Mouse (Mus musculus) intestine, embryonic 15.5 days (tissue): Measurements from ENCODE around the gene Foxr1. TPM values are rescaled to one million over a fixed set of nuclear protein-coding genes. Genes with fewer than 3 reads are reported as not detected.
"Not testable (repeated sequence)": the region's sequence is repeated elsewhere in the genome, so short reads cannot be mapped to it uniquely, and the experiment has no call there.

ENCODE experiments used
- ATAC-seq: fragments of 200-750 bp; cut with Nextera tagmentation; 2 replicates; pipeline ENCODE4 v1.8.0; 2017; ENCODE audit warnings: moderate TSS enrichment, moderate library complexity
- H3K27ac ChIP-seq: fragments of 300-500 bp; sonication (generic); 2 replicates; pipeline ENCODE4 v1.5.1; 2015; ENCODE audit warnings: mild to moderate bottlenecking, inconsistent platforms
- H3K27me3 ChIP-seq: fragments of 300-500 bp; sonication (generic); replicated peaks from 2 replicates; pipeline ENCODE4 v1.6.1; 2015; ENCODE audit warnings: inconsistent platforms
- H3K36me3 ChIP-seq: fragments of 300-500 bp; sonication (generic); 2 replicates; pipeline ENCODE4 v1.6.1; 2015; ENCODE audit warnings: inconsistent platforms
- H3K4me1 ChIP-seq: fragments of 300-500 bp; sonication (generic); replicated peaks from 2 replicates; pipeline ENCODE4 v1.6.1; 2015; ENCODE audit warnings: inconsistent platforms
- H3K4me2 ChIP-seq: fragments of 300-500 bp; sonication (generic); replicated peaks from 2 replicates; pipeline ENCODE4 v1.6.1; 2015; ENCODE audit warnings: mild to moderate bottlenecking, inconsistent platforms
- H3K4me3 ChIP-seq: fragments of 300-500 bp; sonication (generic); replicated peaks from 2 replicates; pipeline ENCODE4 v1.5.1; 2015; ENCODE audit warnings: inconsistent platforms
- H3K9ac ChIP-seq: fragments of 300-500 bp; sonication (generic); 2 replicates; pipeline ENCODE4 v1.6.1; 2015; ENCODE audit warnings: inconsistent platforms
- H3K9me3 ChIP-seq: fragments of 300-500 bp; sonication (generic); 2 replicates; pipeline ENCODE4 v1.6.1; 2016; ENCODE audit warnings: inconsistent platforms
- WGBS: fragments of 180-500 bp; shearing (Covaris S2); methylation state at CpG from one replicate; pipeline ENCODE4 v1.1.7; 2015; 5-methylcytosine and 5-hydroxymethylcytosine counted together
- polyA plus RNA-seq: library from polyadenylated mRNA; unstranded; fragments of >200 nt; fragmentation: Nextera tagmentation; extraction: Ambion mirVana; gene quantifications from 2 replicates; pipeline ENCODE4 v1.2.1, GENCODE M21; 2015

The Foxr1 gene
- polyA plus RNA-seq, 1 experiment from 2014 or later: not detected

DNA sequence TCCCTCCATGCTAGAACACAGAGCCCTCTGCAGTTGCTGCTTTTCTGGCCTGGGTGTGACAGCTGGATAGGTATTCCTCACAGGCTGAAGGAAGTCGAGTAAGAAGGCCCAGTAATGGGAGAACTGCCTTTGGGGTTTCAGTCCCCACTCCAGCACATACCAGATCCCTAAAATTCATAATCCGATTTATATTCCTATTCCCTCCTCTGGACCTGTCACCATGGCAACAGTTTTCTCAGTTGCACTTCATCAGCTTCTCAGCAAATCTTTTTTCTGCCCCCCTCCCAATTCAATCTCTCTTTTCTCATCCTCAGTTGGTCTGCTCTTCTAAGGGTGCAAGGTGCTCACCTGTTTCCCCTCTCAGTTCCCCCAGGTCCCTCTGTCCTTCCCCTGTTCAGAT lies 27.9 kb upstream of the Foxr1 start:
- Histone ChIP-seq H3K36me3 (no peaks in the 10 kb centered on the region), H3K4me1 (no peaks in the 10 kb centered on the region), H3K27ac (no peak overlapping the region), H3K9ac (no peak overlapping the region), H3K27me3 (no peaks in the 10 kb centered on the region), H3K9me3 (no peaks in the 10 kb centered on the region), H3K4me3 (no peak overlapping the region), H3K4me2 (no peak overlapping the region)
- WGBS: 55% methylated on average over 2 of the region's 2 CpGs
- no peak for ATAC-seq

DNA sequence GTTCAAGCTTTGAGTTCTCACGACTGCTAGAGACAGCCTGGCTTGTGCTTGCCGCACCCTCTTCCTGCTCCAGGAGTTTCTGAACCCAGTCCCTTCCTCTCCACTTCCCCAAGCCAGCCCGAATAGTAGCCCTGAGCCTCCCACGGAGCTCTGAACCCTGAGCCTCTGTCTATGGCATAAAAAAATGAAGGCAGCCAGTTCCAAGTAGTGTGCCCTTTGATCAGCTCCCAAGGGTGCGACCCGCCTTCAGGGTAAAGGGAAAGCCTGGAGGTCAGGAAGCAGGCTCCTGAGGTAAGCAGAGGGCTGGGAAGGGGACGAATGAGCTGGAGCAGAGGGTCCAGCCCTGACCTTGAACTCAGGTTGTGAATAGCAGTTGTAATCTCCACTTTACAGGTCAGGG lies 27.3 kb upstream of the Foxr1 start:
- Histone ChIP-seq H3K9me3 (no peaks in the 10 kb centered on the region), H3K4me3 (no peak overlapping the region), H3K4me1 (no peaks in the 10 kb centered on the region), H3K36me3 (no peaks in the 10 kb centered on the region), H3K27ac (no peak overlapping the region), H3K9ac (no peak overlapping the region), H3K4me2 (no peak overlapping the region), H3K27me3 (no peaks in the 10 kb centered on the region)
- 38% methylated on average over 7 of the region's 7 CpGs for WGBS
- ATAC-seq: peak; percentile 45

DNA sequence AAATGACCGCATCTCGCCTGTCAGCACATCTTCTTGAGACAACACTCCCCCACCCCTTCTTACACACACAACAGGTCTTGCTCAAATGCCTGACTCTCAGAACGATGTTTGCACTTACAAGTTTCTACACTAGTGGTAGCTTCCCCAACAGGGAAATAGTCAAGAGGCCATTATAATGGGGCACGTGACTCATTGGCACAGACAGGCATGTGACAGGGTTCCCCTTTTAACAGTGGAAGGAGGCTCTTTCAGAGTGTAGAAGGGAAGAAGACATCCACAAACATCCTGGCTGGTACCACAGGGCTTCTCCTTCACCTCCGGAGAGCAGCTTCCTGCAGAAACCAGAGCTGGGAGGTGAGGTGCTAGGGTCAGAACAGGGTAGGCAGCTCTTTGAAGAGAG lies 21.0 kb upstream of the Foxr1 start:
- Histone ChIP-seq H3K4me1 (no peaks in the 10 kb centered on the region), H3K4me2 (no peak overlapping the region), H3K9me3 (no peaks in the 10 kb centered on the region), H3K27me3 (no peaks in the 10 kb centered on the region), H3K36me3 (no peaks in the 10 kb centered on the region), H3K4me3 (no peak overlapping the region), H3K9ac (no peak overlapping the region), H3K27ac (no peak overlapping the region)
- WGBS: 78% methylated on average over 5 of the region's 5 CpGs
- ATAC-seq: no peak

DNA sequence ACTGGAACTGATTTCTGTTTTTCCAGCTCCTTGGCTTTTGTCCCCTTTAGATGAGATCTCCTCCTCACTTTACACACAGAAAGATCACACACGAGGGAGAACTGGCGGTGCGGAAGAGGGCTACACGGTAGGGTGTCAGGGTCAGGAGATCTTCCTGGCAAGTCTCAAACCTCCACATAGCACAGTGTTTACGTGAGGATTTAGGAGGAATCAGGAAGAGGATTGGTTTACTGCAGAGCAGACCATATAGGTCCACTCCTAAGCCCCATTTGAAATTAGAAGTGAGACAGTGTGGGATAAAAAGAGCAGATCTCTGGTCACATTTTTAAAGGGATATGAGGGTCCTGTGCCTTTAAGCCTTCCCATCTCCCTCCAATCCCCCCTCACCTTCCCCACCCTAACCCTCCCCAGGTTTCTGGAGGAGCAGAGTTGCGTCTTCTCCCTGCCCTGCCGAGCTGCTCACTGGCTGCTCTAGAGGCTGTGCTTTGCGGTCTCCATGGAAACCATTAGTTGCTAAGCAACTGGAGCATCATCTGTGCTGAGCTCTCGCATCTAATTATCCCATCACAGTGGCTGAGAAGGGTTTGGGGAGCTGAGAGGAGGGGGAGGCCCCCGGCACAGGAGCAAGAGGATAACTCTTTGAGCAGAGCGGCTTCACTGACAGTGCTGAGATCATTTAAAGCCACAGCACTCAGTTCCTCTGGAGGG lies 16.3 kb upstream of the Foxr1 start:
- H3K9me3 ChIP-seq: no peaks in the 10 kb centered on the region
- H3K27me3 ChIP-seq: no peaks in the 10 kb centered on the region; the same call in 1 of the 2 replicates
- H3K4me1 ChIP-seq: peaks cover 9% of the 10 kb centered on the region
- ATAC-seq: peak; percentile 59; the same call in 1 of the 2 replicates
- H3K27ac ChIP-seq: no peak overlapping the region
- H3K9ac ChIP-seq: no peak overlapping the region
- 5% methylated on average over 11 of the region's 11 CpGs for WGBS
- H3K36me3 ChIP-seq: no peaks in the 10 kb centered on the region
- H3K4me2 ChIP-seq: no peak overlapping the region
- no peak overlapping the region for H3K4me3 ChIP-seq

DNA sequence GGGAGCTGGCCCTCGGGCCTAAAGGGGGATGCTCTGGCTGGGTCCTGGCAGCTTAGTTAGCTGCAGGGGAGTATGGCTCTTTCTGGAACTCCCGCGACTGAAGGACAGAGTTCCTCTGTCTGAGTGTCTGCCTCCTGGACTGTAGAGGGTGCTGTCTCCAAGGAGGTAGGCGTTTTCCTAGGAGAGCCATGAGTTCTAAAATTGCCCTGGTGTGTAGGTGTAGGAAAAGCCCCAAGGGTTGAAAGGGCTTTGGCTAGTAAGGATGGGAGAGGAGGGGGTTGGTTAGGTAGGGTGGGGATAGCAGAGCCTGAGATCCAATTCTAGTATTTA lies 13.9 kb upstream of the Foxr1 start, which contains the start of gene Upk2:
Gene Upk2 (minus strand): TSS at position 86 of the 330 bp plus-strand sequence.
- Histone ChIP-seq H3K9ac (no peak within 1 kb of the TSS), H3K4me2 (peak within 1 kb of the TSS; percentile 18; the same call in 1 of the 2 replicates), H3K9me3 (no peaks in the 10 kb centered on the region), H3K36me3 (no peaks in the 10 kb centered on the region), H3K4me3 (no peak within 1 kb of the TSS), H3K27me3 (no peaks in the 10 kb centered on the region; the same call in 1 of the 2 replicates), H3K4me1 (peaks cover 9% of the 10 kb centered on the region), H3K27ac (no peak within 1 kb of the TSS)
- 23% methylated on average over 4 of the region's 4 CpGs for WGBS
- ATAC-seq: peak; percentile 13; the same call in 1 of the 2 replicates

DNA sequence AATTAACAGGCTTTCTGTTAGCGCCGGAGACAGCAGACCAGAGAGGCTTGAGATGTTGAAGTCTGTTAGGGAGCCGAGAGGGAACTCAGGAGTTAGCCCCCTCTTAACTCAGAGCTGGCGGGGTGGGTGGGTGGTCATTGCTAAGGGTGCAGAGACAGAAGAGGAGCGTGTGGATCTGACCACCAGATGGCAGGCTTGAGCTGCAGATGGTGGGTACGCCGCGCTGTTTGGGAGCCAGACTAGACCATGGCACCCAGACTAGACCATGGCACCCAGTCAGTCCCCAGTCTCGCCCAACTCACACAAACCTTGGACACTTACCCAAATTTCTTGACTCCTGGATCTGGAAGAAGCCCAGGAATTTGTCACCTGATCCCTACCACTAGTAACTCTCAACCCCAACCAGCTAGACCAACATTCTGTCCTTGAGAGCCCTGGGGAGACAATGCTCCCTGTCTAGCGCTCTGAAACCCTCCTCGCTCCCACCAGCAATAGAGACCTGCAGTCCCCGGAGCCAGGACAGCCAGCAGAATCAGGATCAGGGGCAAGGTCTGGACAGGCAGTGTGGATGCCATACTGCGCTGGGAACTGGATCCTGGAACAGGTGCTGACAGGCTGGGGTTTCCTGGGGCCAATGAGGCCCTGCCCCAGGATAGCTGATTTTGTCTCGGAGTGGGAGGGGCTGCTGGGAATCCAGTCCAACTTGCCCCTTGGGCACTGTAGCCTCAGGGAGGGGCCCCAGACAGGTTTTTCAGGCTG lies 13.4 kb upstream of the Foxr1 start:
- Histone ChIP-seq H3K4me2 (peak overlapping the region; percentile 18; the same call in 1 of the 2 replicates), H3K9ac (no peak overlapping the region), H3K27me3 (no peaks in the 10 kb centered on the region; the same call in 1 of the 2 replicates), H3K9me3 (no peaks in the 10 kb centered on the region), H3K36me3 (no peaks in the 10 kb centered on the region), H3K27ac (no peak overlapping the region), H3K4me1 (peaks cover 9% of the 10 kb centered on the region), H3K4me3 (no peak overlapping the region)
- peak; percentile 83 for ATAC-seq
- 9% methylated on average over 14 of the region's 14 CpGs for WGBS

DNA sequence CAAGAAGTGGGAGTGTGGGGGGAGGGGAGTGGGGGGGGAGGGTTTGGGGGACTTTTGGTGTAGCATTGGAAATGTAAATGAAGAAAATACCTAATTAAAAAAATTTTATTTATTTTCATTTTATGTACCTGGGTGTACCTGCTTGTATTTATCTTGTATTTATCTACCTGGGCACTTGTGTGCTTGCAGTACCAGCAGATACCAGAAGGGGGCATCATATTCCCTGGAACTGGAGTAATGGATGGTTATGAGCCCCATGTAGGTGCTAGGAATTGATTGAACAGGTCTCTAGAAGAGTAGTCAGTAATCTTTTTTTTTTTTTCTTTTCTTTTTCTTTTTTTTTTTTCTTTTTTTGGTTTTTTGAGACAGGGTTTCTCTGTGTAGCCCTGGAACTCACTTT lies 9.5 kb upstream of the Foxr1 start:
- no peak for ATAC-seq
- Histone ChIP-seq H3K27ac (no peak overlapping the region), H3K4me2 (no peak overlapping the region), H3K4me1 (peaks cover 9% of the 10 kb centered on the region), H3K27me3 (no peaks in the 10 kb centered on the region; the same call in 1 of the 2 replicates), H3K4me3 (no peak overlapping the region), H3K9me3 (no peaks in the 10 kb centered on the region), H3K9ac (no peak overlapping the region), H3K36me3 (no peaks in the 10 kb centered on the region)

DNA sequence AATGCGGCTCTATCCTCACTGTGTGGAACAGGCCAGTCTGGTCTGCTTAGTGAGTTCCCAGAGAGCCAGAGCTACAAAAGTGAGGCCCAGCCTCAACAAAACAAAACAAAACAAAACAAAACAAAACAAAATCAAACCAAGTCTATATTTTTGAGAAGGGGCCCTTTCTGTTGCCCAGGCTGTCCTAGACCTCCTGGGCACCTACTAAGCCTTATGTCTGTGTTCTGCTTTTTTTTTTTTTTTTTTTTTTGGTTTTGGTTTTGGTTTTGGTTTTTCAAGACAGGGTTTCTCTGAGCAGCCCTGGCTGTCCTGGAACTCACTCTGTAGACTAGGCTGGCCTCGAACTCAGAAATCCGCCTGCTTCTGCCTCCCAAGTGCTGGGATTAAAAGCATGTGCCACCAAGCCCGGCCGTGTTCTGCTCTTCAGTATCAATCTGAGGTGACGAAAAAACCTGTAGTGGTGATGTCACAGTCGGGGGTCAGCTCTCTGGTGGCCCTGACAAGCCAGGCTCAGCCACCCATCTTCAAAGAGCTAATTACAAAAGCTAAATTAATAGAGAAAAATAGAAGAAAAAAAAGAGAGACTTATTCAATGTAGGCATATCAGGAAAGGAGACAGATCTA lies 3.6 kb upstream of the Foxr1 start:
- not testable (repeated sequence) for H3K27ac ChIP-seq, H3K27me3 ChIP-seq, H3K9ac ChIP-seq, H3K9me3 ChIP-seq, H3K4me3 ChIP-seq, H3K36me3 ChIP-seq, H3K4me1 ChIP-seq, H3K4me2 ChIP-seq, ATAC-seq
- WGBS: 83% methylated on average over 7 of the region's 7 CpGs

DNA sequence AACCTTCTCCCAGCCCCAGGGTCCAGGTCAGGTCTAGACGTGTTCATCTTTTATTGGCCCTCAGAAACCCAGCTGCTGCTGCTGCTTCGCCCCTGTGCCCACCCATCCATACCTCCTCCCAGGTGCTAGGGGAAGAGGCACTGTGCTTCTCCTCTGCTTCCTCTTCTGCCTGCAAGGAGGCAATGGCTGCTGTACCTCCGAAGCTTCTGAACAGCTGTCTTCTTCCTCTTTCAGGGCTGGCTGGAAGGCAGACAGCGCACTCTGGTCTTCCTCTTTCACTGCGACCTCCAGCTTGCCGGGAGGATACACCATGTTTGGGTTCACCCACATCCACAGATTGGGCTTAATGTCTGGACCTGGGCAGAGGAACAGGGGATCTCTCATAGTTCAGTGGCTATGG lies 5.2 kb downstream of the Foxr1 start:
- no peak overlapping the region for H3K27ac ChIP-seq
- H3K36me3 ChIP-seq: no peaks in the 10 kb centered on the region
- H3K9ac ChIP-seq: no peak overlapping the region
- WGBS: 78% methylated on average over 6 of the region's 6 CpGs
- no peaks in the 10 kb centered on the region for H3K9me3 ChIP-seq
- H3K4me1 ChIP-seq: no peaks in the 10 kb centered on the region
- H3K4me2 ChIP-seq: no peak overlapping the region
- H3K4me3 ChIP-seq: no peak overlapping the region
- no peaks in the 10 kb centered on the region for H3K27me3 ChIP-seq
- no peak for ATAC-seq

DNA sequence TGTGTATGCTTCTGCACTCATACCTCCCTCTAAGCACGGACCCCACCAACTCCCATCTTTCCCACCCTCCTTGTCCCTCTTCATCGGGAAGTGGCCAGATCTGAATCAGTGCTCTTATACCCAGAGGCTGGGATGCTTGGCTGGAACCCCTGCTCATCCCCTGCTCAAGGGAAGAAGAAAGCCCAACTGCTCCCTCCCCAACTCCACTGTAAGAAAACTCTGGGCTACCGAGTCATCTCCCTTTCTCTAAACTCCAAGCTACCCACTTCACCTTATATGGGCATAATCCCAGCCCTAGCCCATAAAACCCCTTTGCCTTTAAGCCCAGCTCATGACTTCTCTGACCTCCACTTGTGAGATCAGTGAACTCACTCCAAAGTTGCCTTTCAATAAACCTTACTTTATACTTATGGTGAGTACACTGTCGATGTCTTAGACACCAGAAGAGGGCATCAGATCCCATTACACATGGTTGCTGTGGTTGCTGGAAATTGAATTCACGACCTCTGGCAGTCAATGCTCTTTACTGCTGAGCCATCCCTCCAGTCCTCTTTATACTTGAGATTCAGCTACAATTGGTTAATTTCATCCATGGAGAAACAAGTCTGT lies 8.3 kb downstream of the Foxr1 start:
- no peak overlapping the region for H3K27ac ChIP-seq
- ATAC-seq: no peak
- no peak overlapping the region for H3K9ac ChIP-seq
- no peak overlapping the region for H3K4me3 ChIP-seq
- H3K4me1 ChIP-seq: no peaks in the 10 kb centered on the region
- H3K4me2 ChIP-seq: no peak overlapping the region
- no peaks in the 10 kb centered on the region for H3K27me3 ChIP-seq
- WGBS: 41% methylated on average over 5 of the region's 5 CpGs
- no peaks in the 10 kb centered on the region for H3K36me3 ChIP-seq
- no peaks in the 10 kb centered on the region for H3K9me3 ChIP-seq

DNA sequence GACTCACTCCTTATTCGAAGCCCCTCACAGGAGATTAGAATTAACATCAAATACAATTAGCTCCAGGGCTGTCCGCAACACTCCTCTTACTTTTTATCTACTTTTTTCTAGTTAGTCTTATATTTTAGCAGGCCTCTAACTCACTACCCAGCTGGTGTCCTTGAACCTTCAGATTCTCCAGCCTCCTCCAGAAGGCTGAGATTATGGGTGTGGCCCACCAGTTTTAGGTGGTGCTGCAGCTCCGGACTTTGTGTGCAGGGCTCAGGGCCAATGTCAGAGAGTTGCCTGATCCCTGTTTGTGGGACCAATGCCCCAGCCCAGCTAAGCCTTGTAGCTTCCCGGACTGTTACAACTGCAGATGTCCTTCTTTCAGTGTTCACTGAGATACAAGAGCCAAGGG lies 17.4 kb downstream of the Foxr1 start:
- Histone ChIP-seq H3K27me3 (no peaks in the 10 kb centered on the region), H3K4me3 (no peak overlapping the region), H3K36me3 (no peaks in the 10 kb centered on the region), H3K4me2 (no peak overlapping the region), H3K4me1 (no peaks in the 10 kb centered on the region), H3K9me3 (no peaks in the 10 kb centered on the region), H3K27ac (no peak overlapping the region), H3K9ac (no peak overlapping the region)
- no peak for ATAC-seq
- WGBS: 81% methylated on average over 4 of the region's 4 CpGs

DNA sequence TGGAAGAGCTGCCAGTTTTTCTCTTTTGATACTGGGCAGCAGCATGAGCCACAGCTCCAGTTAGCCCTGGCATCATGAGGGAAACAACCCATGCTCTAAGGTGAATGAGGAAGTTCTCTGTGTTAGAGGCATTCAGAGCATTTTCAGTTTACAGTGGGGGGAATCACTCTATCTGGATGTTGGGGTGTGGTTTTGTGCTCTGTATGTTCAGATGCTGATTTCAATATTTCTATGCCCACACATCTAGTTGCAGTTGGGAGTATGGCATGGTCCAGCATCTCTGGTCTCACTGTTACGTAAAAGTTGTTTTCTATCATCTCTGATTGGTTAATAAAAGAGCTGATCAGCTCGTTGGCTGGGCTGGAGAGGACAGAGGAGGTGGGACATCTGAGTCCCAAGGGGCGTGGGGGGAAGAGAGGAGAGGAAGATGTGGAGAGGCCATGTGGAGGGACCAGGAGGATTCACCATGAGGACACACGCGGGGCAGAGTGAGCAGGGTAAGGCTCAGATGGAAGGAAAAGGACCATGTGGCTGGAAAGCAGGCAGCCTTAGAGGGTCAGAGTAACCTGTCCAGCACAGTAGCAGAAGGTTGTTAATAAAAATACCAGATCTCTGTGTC lies 20.5 kb downstream of the Foxr1 start:
- no peak overlapping the region for H3K4me2 ChIP-seq
- no peak overlapping the region for H3K27ac ChIP-seq
- no peaks in the 10 kb centered on the region for H3K36me3 ChIP-seq
- H3K9ac ChIP-seq: no peak overlapping the region
- 77% methylated on average over 5 of the region's 5 CpGs for WGBS
- H3K4me1 ChIP-seq: no peaks in the 10 kb centered on the region; the same call in 1 of the 2 replicates
- no peak overlapping the region for H3K4me3 ChIP-seq
- H3K27me3 ChIP-seq: no peaks in the 10 kb centered on the region
- H3K9me3 ChIP-seq: no peaks in the 10 kb centered on the region
- ATAC-seq: no peak
